Mouse (Mus musculus) embryo, embryonic 10.5 days (tissue): ENCODE measurements around the gene Egfl8.
A peak's percentile ranks its signal among the peaks of the same experiment; 100 is the strongest.

ENCODE experiments used
- DNase-seq: peaks from one replicate; pipeline ENCODE4 v3.0.0-alpha.2; 2015; ENCODE audit warnings: low spot score

Egfl8 gene

GRCm38 (mm10) chr17:34596098-34596497 is 19.7 kb downstream of the Egfl8 start:
- DNase-seq, result no peak

GRCm38 (mm10) chr17:34593752-34594525 is 21.8 kb downstream of the Egfl8 start:
- peak; percentile 43 for DNase-seq

- peak; percentile 74 for DNase-seq
Measured at GRCm38 (mm10) chr17:34592581-34593549, 22.9 kb downstream of the Egfl8 start.

GRCm38 (mm10) chr17:34591994-34592375 is 23.8 kb downstream of the Egfl8 start:
- peak; percentile 94 for DNase-seq

- DNase-seq, result peak; percentile 81
Measured at GRCm38 (mm10) chr17:34591029-34591993, 24.5 kb downstream of the Egfl8 start, which contains the start of gene Pbx2. Pbx2 (plus strand) TSS chr17:34591266.

- no peak for DNase-seq
Measured at GRCm38 (mm10) chr17:34590154-34590987, 25.4 kb downstream of the Egfl8 start.

- DNase-seq, result peak; percentile 52
Measured at GRCm38 (mm10) chr17:34589681-34590101, 26.1 kb downstream of the Egfl8 start, which contains the start of gene Gpsm3. Gpsm3 (plus strand) TSS chr17:34589806.

- no peak for DNase-seq
Measured at GRCm38 (mm10) chr17:34589206-34589605, 26.6 kb downstream of the Egfl8 start.

GRCm38 (mm10) chr17:34588767-34589166 is 27.0 kb downstream of the Egfl8 start:
- no peak for DNase-seq

GRCm38 (mm10) chr17:34587814-34588213 is 28.0 kb downstream of the Egfl8 start:
- no peak for DNase-seq

- DNase-seq, result peak; percentile 94
Measured at GRCm38 (mm10) chr17:34587423-34587811, 28.4 kb downstream of the Egfl8 start.

GRCm38 (mm10) chr17:34586796-34587422 is 28.9 kb downstream of the Egfl8 start:
- peak; percentile 96 for DNase-seq

GRCm38 (mm10) chr17:34585877-34586771 is 29.6 kb downstream of the Egfl8 start:
- DNase-seq, result peak; percentile 76

- DNase-seq, result no peak
Measured at GRCm38 (mm10) chr17:34585121-34585520, 30.6 kb downstream of the Egfl8 start.

- DNase-seq, result no peak
Measured at GRCm38 (mm10) chr17:34583819-34584218, 32.0 kb downstream of the Egfl8 start.

GRCm38 (mm10) chr17:34583397-34583796 is 32.4 kb downstream of the Egfl8 start:
- no peak for DNase-seq

GRCm38 (mm10) chr17:34582528-34582927 is 33.2 kb downstream of the Egfl8 start:
- DNase-seq, result no peak

- no peak for DNase-seq
Measured at GRCm38 (mm10) chr17:34578070-34578469, 37.7 kb downstream of the Egfl8 start.

GRCm38 (mm10) chr17:34576577-34576976 is 39.2 kb downstream of the Egfl8 start:
- DNase-seq, result no peak
